ENCODE assay signal across 21 mouse cellular contexts in genomic region chr1:171558898-171559297, GRCm38 (mm10). TPM values are rescaled to one million over a fixed set of nuclear protein-coding genes. Genes with fewer than 3 reads are reported as not detected.
A peak's percentile ranks its signal among the peaks of the same experiment; 100 is the strongest.
DNase-seq lines count a peak whose midpoint lies in the region; ATAC-seq and TF ChIP-seq lines count a peak whose summit lies in the region.
"Had no signal": no experiment of that assay in that cellular context is flagged by ENCODE, and none has a peak within 500 bp of the region (broad histone marks: within the 10 kb centered on the region; RNA-seq: fewer than 3 reads in every experiment).

Gene Cd244a (plus strand): TSS chr1:171559193.

- TF ChIP-seq CTCF in intestine, postnatal 0 days (IDR thresholded peaks at IDR 0.05; ENCODE audit: low read depth): no peak

- no peaks in the 10 kb centered on the region for H3K36me3 ChIP-seq in intestine, postnatal 0 days (ENCODE audit: control insufficient read depth, insufficient read depth)
- no peaks in the 10 kb centered on the region for H3K36me3 ChIP-seq in forebrain, embryonic 11.5 days (ENCODE audit: control insufficient read depth, insufficient read depth, low read length)
- H3K36me3 ChIP-seq: heart, embryonic 12.5 days; midbrain, embryonic 15.5 days; neural tube, embryonic 13.5 days had no signal

- peak; percentile 60 to 72 for ATAC-seq in hematopoietic stem cell, adult 5-6 weeks (replicated peaks in 1 of 2; ENCODE audit: insufficient read depth in 1 of 2, low FRiP score in 2 of 2, low TSS enrichment in 1 of 2, low read depth in 1 of 2, poor library complexity in 2 of 2, severe bottlenecking in 2 of 2)
- peak; percentile 78 for ATAC-seq in megakaryocyte progenitor cell, adult 5-6 weeks (replicated peaks; ENCODE audit: poor library complexity)
- ATAC-seq in intestine, postnatal 0 days: no peak
- ATAC-seq in forebrain, embryonic 11.5 days (replicated peaks; ENCODE audit: low FRiP score): no peak
- ATAC-seq: forebrain, postnatal 0 days; midbrain, embryonic 15.5 days had no signal

- WGBS in intestine, postnatal 0 days: 87% methylated on average over 4 of the region's 4 CpGs
- 80% methylated on average over 4 of the region's 4 CpGs for WGBS in forebrain, embryonic 11.5 days

- peak; percentile 24 for DNase-seq in adrenal gland, postnatal 14 days
- DNase-seq in adrenal gland, postnatal 10 days: no peak
- DNase-seq in 416B (ENCODE audit: low read depth): peak; percentile 96
- no peak for DNase-seq in forebrain, embryonic 11.5 days (ENCODE audit: low spot score)
- no peak for DNase-seq in right cerebral cortex, postnatal 10 days (ENCODE audit: low spot score in 2 of 2)
- DNase-seq: adrenal gland, adult 2 months; forebrain, postnatal 0 days; gastrocnemius, postnatal 25 days; heart, postnatal 4 days; kidney, postnatal 10 days; layer of hippocampus, postnatal 36 days; lung, embryonic 14.5 days; retina, postnatal 1 day; thymus, postnatal 25 days had no signal

- H3K9ac ChIP-seq in intestine, postnatal 0 days (ENCODE audit: low read depth, low read length): no peak within 1 kb of the TSS
- no peak within 1 kb of the TSS for H3K9ac ChIP-seq in forebrain, embryonic 11.5 days (ENCODE audit: low read length)
- H3K9ac ChIP-seq: forebrain, postnatal 0 days; heart, embryonic 12.5 days; lung, embryonic 14.5 days; midbrain, embryonic 15.5 days; neural tube, embryonic 13.5 days had no signal

- no peak within 1 kb of the TSS for H3K27ac ChIP-seq in intestine, postnatal 0 days (ENCODE audit: low read depth, low read length)
- H3K27ac ChIP-seq in forebrain, embryonic 11.5 days (ENCODE audit: low read depth, low read length): no peak within 1 kb of the TSS
- H3K27ac ChIP-seq: midbrain, embryonic 15.5 days; neural tube, embryonic 13.5 days had no signal

- H3K9me3 ChIP-seq in intestine, postnatal 0 days (ENCODE audit: control insufficient read depth): no peaks in the 10 kb centered on the region
- H3K9me3 ChIP-seq in forebrain, embryonic 11.5 days (ENCODE audit: control insufficient read depth, low read length): no peaks in the 10 kb centered on the region
- H3K9me3 ChIP-seq: heart, embryonic 12.5 days; midbrain, embryonic 15.5 days; neural tube, embryonic 13.5 days had no signal

- H3K27me3 ChIP-seq in intestine, postnatal 0 days (replicated peaks; ENCODE audit: control insufficient read depth, insufficient read depth, low read length): no peaks in the 10 kb centered on the region
- no peaks in the 10 kb centered on the region for H3K27me3 ChIP-seq in forebrain, embryonic 11.5 days (ENCODE audit: control insufficient read depth, insufficient read depth, low read length)
- H3K27me3 ChIP-seq: heart, embryonic 12.5 days; midbrain, embryonic 15.5 days; neural tube, embryonic 13.5 days had no signal

- H3K4me1 ChIP-seq in intestine, postnatal 0 days (replicated peaks; ENCODE audit: control insufficient read depth, insufficient read depth, low read length): no peaks in the 10 kb centered on the region
- no peaks in the 10 kb centered on the region for H3K4me1 ChIP-seq in forebrain, embryonic 11.5 days (replicated peaks; ENCODE audit: control insufficient read depth, insufficient read depth, low read length)
- H3K4me1 ChIP-seq: midbrain, embryonic 15.5 days; neural tube, embryonic 13.5 days had no signal

- no peak within 1 kb of the TSS for H3K4me2 ChIP-seq in intestine, postnatal 0 days (replicated peaks; ENCODE audit: low read depth)
- H3K4me2 ChIP-seq in forebrain, embryonic 11.5 days (ENCODE audit: low read depth, low read length, severe bottlenecking): no peak within 1 kb of the TSS
- H3K4me2 ChIP-seq: heart, embryonic 12.5 days; lung, embryonic 14.5 days; midbrain, embryonic 15.5 days; neural tube, embryonic 13.5 days had no signal

- no peak within 1 kb of the TSS for H3K4me3 ChIP-seq in intestine, postnatal 0 days (ENCODE audit: low read depth, low read length)
- no peak within 1 kb of the TSS for H3K4me3 ChIP-seq in forebrain, embryonic 11.5 days (ENCODE audit: low read depth, low read length)
- H3K4me3 ChIP-seq: heart, embryonic 12.5 days; midbrain, embryonic 15.5 days; neural tube, embryonic 13.5 days had no signal

RNA-seq across cellular contexts. Expression of gene Cd244a, which starts in this region (rescaled TPM):
- total RNA-seq in adrenal gland, postnatal 14 days (2021): 0.48 and 1.3 TPM in 2 replicates
- 1 to 10 TPM in 1 of 2 experiments, under 1 TPM in 1; 0.82 to 1.1 TPM for total RNA-seq in adrenal gland, postnatal 10 days (2021)
- 25.9 and 29.0 TPM in 2 replicates for total RNA-seq in hematopoietic stem cell, adult 5-6 weeks (2017)
- total RNA-seq in megakaryocyte progenitor cell, adult 5-6 weeks (2015): 5.0 and 6.5 TPM in 2 replicates
- total RNA-seq in megakaryocyte progenitor cell, adult 5-6 weeks (2017): 6.1 and 9.8 TPM in 2 replicates
- polyA plus RNA-seq in intestine, postnatal 0 days (2015; fragmentation: Nextera tagmentation; extraction: Ambion mirVana): 0.37 and 0.44 TPM in 2 replicates
- polyA plus RNA-seq in forebrain, embryonic 11.5 days (2014; fragmentation: Nextera tagmentation; extraction: Ambion mirVana): not detected in 2 replicates
- total RNA-seq: forebrain, postnatal 0 days; gastrocnemius, postnatal 25 days; layer of hippocampus, postnatal 36 days had no signal
- polyA plus RNA-seq: forebrain, postnatal 0 days; heart, embryonic 12.5 days; limb, embryonic 11.5 days; lung, embryonic 14.5 days; midbrain, embryonic 15.5 days; neural tube, embryonic 13.5 days had no signal

Comparison
In these comparisons a context has a peak if more than half of its experiments do, and no peak if none do; other contexts are left out.
1. DNase-seq: peak in adrenal gland, postnatal 14 days (single experiment) and 416B (single experiment); none in adrenal gland, postnatal 10 days (single experiment), forebrain, embryonic 11.5 days (single experiment) and right cerebral cortex, postnatal 10 days (0 of 2).
2. ATAC-seq: peak in hematopoietic stem cell, adult 5-6 weeks (2 of 2) and megakaryocyte progenitor cell, adult 5-6 weeks (single experiment); none in intestine, postnatal 0 days (single experiment) and forebrain, embryonic 11.5 days (single experiment).